Mouse (Mus musculus): ENCODE measurements at regions not wholly inside any gene's neighbourhood (a gene's known extent, or its start where the extent isn't known, plus 50 kb on each side); places are given as distances from the start of the nearest gene placed in this dataset.

DNA sequence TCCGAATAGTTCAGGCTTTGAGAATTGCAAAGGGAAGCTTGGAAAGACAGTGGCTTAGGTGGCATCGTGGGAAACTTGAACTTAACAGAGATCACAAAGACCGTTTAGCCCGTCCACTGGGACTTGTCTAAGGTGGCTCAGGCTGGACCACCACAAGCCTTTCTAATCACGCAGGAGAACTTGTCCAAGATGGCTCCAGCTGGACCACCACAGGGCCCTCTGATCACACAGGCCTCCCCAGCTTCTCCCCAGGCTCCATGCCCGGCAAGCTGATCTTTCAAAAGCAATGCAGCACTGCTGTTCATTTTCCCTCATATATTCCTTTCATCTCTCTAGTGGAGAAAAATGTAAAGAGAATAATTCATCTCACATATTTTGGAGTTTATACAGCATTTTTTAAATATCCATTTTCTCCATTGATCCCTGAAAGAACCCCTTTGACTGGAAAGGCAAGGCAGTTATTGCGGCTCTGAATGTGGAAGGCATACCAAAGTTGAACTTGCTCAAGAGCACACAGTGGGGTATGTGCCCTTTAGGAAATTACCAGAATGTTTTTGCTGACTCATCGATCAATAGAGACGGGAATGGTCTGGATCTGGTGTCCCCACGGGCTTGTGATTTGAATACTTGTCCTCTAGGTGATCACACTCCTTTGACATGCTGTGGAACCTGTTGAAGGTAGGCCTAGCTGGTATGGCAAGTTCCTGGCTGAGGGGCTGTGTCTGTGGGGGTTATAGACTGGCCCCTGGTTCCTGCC lies 189.9 kb downstream of the Mycn start:
- no peak for ATAC-seq
- H3K27me3 ChIP-seq (ENCODE audit: insufficient read depth, low read length): no peaks in the 10 kb centered on the region
- no peak overlapping the region for H3K9ac ChIP-seq
- 93% methylated on average over 10 of the region's 10 CpGs for WGBS
- no peaks in the 10 kb centered on the region for H3K9me3 ChIP-seq (ENCODE audit: low read length)
- H3K4me2 ChIP-seq (ENCODE audit: low read depth): no peak overlapping the region
- no peak for DNase-seq
- H3K4me1 ChIP-seq (ENCODE audit: insufficient read depth): no peaks in the 10 kb centered on the region
- no peak for TF ChIP-seq CTCF (IDR thresholded peaks at IDR 0.05; ENCODE audit: low read depth)
- H3K4me3 ChIP-seq (ENCODE audit: low read depth, low read length): no peak overlapping the region
- no peaks in the 10 kb centered on the region for H3K36me3 ChIP-seq (ENCODE audit: insufficient read depth)
- H3K27ac ChIP-seq (ENCODE audit: low read depth, low read length): no peak overlapping the region

DNA sequence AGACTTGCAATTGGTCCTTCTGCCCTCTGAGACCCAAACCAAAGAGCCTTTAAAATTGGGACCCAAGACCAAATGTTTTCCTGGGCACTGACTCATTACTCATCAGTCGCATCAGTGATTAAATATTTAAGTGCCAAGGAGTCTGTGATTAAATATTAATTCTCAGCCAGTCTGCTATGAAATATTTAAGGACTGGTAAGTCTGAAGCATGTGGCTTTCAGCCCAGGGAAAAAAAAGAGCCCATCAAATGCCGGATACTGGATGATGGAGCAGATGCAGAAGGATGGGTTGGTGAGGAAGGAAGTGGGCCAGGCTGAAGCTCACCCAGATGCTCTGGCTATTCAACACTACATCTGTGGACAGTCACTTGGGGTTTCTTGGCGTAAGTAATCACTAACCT lies 192.0 kb downstream of the Mycn start:
- no peaks in the 10 kb centered on the region for H3K4me1 ChIP-seq (ENCODE audit: insufficient read depth)
- ATAC-seq (no peak), DNase-seq (no peak)
- no peak for TF ChIP-seq CTCF (IDR thresholded peaks at IDR 0.05; ENCODE audit: low read depth)
- H3K9me3 ChIP-seq (ENCODE audit: low read length): no peaks in the 10 kb centered on the region
- H3K27me3 ChIP-seq (ENCODE audit: insufficient read depth, low read length): no peaks in the 10 kb centered on the region
- no peak overlapping the region for H3K4me3 ChIP-seq (ENCODE audit: low read depth, low read length)
- H3K4me2 ChIP-seq (ENCODE audit: low read depth): no peak overlapping the region
- H3K27ac ChIP-seq (ENCODE audit: low read depth, low read length): no peak overlapping the region
- H3K36me3 ChIP-seq (ENCODE audit: insufficient read depth): no peaks in the 10 kb centered on the region
- 81% methylated on average over 3 of the region's 3 CpGs for WGBS
- no peak overlapping the region for H3K9ac ChIP-seq

DNA sequence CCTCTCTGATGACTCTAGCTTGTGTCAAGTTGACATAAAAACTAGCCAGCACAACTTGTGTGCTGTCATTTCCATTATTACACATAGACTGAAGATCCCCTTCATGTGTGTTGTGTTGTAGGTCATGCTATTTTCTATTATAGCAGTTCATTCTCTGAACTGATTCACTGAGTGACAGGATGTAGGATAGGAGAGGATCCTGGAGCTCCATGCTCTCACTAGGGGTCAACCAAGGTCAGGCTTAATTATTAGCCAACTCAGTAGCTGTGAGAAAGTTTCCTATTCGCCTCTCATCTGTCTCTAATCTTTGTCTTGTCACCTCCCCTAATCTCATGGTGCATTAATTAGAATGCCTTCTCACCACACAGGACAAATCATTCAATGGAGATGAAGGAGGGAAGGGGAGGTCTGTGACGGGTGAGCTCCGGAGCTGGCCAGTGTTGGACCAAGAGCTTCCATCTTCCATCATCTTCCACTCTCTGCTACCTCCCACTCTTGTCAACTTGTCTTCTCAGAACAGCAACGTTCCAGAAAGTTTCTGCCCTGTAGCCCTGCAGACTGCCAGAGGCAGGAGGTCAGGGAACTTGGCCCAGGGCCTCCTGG lies 194.8 kb downstream of the Mycn start:
- no peaks in the 10 kb centered on the region for H3K27me3 ChIP-seq (ENCODE audit: insufficient read depth, low read length)
- H3K4me2 ChIP-seq (ENCODE audit: low read depth): no peak overlapping the region
- no peaks in the 10 kb centered on the region for H3K9me3 ChIP-seq (ENCODE audit: low read length)
- no peak for TF ChIP-seq CTCF (IDR thresholded peaks at IDR 0.05; ENCODE audit: low read depth)
- no peak overlapping the region for H3K27ac ChIP-seq (ENCODE audit: low read depth, low read length)
- DNase-seq (no peak), ATAC-seq (no peak)
- H3K4me3 ChIP-seq (ENCODE audit: low read depth, low read length): no peak overlapping the region
- H3K4me1 ChIP-seq (ENCODE audit: insufficient read depth): no peaks in the 10 kb centered on the region
- no peaks in the 10 kb centered on the region for H3K36me3 ChIP-seq (ENCODE audit: insufficient read depth)
- WGBS: 48% methylated on average over 4 of the region's 4 CpGs
- H3K9ac ChIP-seq: no peak overlapping the region

DNA sequence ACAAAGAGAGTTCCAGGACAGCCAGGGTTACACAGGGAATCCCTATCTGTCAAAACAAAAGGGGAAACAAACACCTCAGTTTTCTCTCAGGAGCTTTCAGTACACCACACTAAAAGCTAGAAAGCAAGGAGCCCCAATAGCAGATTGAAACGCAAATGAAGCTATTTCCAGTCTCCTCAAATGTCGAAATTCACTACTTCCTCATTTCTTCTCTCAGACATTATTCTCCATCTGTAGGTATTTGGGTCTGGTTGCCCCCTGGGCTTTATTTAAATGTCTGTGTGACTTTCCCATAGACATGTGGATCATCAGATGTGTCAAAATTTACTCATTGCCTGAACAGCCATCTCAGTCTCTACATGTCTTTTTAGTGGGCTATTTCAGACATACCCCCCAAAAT lies 197.2 kb downstream of the Mycn start:
- 69% methylated on average over 2 of the region's 2 CpGs for WGBS
- DNase-seq: no peak

DNA sequence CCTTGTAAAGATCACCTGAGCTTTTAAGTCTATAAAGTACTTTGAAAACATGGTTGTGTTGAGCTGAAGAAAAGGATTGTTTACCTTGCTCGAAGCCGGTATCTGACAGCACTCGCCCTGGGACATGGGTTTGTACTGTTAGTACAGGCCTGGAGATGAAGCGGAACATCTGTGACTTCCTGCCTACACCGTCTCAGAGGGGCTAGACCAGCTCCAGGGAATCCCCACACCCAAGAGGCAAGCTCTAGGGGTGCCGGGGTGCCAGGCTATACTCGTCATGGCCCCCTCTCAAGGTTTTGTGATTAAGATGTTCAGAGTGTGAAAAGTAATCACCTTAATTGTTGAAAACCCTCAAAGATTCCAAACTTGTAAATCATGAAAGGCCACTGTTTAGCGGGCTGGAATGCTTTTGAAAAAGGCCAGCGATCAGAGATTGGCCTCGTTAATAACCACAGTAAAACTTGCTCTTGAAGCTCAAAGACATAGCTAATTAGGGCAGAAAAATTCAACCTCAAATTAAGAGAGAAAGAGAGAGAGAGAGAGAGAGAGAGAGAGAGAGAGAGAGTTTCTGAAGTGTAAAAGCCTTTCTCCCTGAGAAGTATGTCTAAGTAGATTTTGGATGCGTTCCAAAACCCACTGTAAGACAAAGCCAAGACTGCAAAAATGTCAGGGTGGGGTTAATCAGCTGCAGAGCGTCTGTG lies 202.9 kb downstream of the Mycn start:
- Histone ChIP-seq H3K27me3 (ENCODE audit: insufficient read depth, low read length) (no peaks in the 10 kb centered on the region), H3K9ac (no peak overlapping the region), H3K4me2 (ENCODE audit: low read depth) (no peak overlapping the region), H3K4me3 (ENCODE audit: low read depth, low read length) (no peak overlapping the region), H3K36me3 (ENCODE audit: insufficient read depth) (no peaks in the 10 kb centered on the region), H3K9me3 (ENCODE audit: low read length) (no peaks in the 10 kb centered on the region), H3K27ac (ENCODE audit: low read depth, low read length) (no peak overlapping the region), H3K4me1 (ENCODE audit: insufficient read depth) (peaks cover 13% of the 10 kb centered on the region; the same call in 1 of the 2 replicates)
- DNase-seq (peak; percentile 64), ATAC-seq (no peak; the same call in 1 of the 2 replicates)
- 12% methylated on average over 12 of the region's 12 CpGs for WGBS
- TF ChIP-seq CTCF (IDR thresholded peaks at IDR 0.05; ENCODE audit: low read depth): no peak

More for the DNA sequence above, 197.2 kb downstream of the Mycn start:
- Histone ChIP-seq H3K4me3 (ENCODE audit: low read depth, low read length) (no peak overlapping the region), H3K9ac (no peak overlapping the region), H3K4me1 (ENCODE audit: insufficient read depth) (0 out of 2 replicates have a peak, but pooled peaks cover 1% of the 10 kb centered on the region), H3K4me2 (ENCODE audit: low read depth) (no peak overlapping the region), H3K9me3 (ENCODE audit: low read length) (no peaks in the 10 kb centered on the region), H3K36me3 (ENCODE audit: insufficient read depth) (no peaks in the 10 kb centered on the region), H3K27me3 (ENCODE audit: insufficient read depth, low read length) (no peaks in the 10 kb centered on the region), H3K27ac (ENCODE audit: low read depth, low read length) (no peak overlapping the region)
- ATAC-seq: no peak
- no peak for TF ChIP-seq CTCF (IDR thresholded peaks at IDR 0.05; ENCODE audit: low read depth)

DNA sequence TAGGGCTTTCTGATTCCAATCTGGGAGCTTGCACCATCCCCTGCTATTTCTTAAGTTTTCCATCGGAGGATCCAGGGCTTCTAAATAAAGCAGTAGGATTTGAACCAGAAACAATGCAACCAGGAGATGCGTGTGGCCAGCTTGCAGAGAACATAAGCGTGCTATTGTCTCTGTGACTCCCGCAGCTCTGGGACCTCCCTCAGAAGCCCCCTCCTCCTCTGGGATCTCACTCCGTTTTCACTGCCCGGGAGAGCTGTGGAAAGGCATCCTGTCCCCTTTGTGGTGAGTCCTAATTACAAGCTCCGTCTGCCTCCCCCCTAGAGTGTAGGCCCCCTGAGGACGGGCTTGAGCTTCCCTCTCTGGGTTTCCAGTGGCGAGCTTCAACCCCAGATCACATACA lies 215.9 kb downstream of the Mycn start:
- TF ChIP-seq CTCF (IDR thresholded peaks at IDR 0.05; ENCODE audit: low read depth): no peak
- H3K4me3 ChIP-seq (ENCODE audit: low read depth, low read length): no peak overlapping the region
- no peak overlapping the region for H3K9ac ChIP-seq
- ATAC-seq (no peak), DNase-seq (no peak)
- WGBS: 10% methylated on average over 9 of the region's 9 CpGs
- H3K27me3 ChIP-seq (ENCODE audit: insufficient read depth, low read length): no peaks in the 10 kb centered on the region
- no peaks in the 10 kb centered on the region for H3K36me3 ChIP-seq (ENCODE audit: insufficient read depth)
- no peak overlapping the region for H3K27ac ChIP-seq (ENCODE audit: low read depth, low read length)
- peaks cover 5% of the 10 kb centered on the region; the same call in 1 of the 2 replicates for H3K4me1 ChIP-seq (ENCODE audit: insufficient read depth)
- H3K9me3 ChIP-seq (ENCODE audit: low read length): no peaks in the 10 kb centered on the region
- no peak overlapping the region for H3K4me2 ChIP-seq (ENCODE audit: low read depth)

DNA sequence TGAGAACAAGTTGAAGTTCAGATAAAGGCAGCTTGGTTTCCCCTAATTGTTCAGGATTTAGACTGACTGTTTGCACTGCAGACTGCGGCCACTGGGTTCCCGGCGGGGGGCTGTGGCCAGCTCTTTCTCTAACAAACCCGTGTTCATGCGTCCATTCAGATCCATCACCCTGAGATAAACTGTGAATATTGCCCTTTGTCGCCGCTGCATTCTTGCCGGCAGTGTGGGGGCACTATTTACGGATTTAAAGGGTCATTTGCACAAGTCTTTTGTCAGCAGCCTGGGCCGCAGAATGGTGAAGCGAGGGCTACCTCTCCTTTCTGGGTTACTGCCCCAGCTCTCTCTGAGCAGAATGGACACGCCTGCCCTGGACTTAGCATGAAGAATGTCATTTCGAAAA lies 216.6 kb downstream of the Mycn start:
- H3K9ac ChIP-seq: no peak overlapping the region
- no peak overlapping the region for H3K4me2 ChIP-seq (ENCODE audit: low read depth)
- ATAC-seq (no peak), DNase-seq (no peak)
- H3K36me3 ChIP-seq (ENCODE audit: insufficient read depth): no peaks in the 10 kb centered on the region
- 10% methylated on average over 13 of the region's 13 CpGs for WGBS
- no peaks in the 10 kb centered on the region for H3K9me3 ChIP-seq (ENCODE audit: low read length)
- H3K27ac ChIP-seq (ENCODE audit: low read depth, low read length): no peak overlapping the region
- H3K4me3 ChIP-seq (ENCODE audit: low read depth, low read length): no peak overlapping the region
- no peak; the same call in 1 of the 2 replicates for TF ChIP-seq CTCF (IDR thresholded peaks at IDR 0.05; ENCODE audit: low read depth)
- H3K4me1 ChIP-seq (ENCODE audit: insufficient read depth): peaks cover 5% of the 10 kb centered on the region; the same call in 1 of the 2 replicates
- no peaks in the 10 kb centered on the region for H3K27me3 ChIP-seq (ENCODE audit: insufficient read depth, low read length)

Measured in forebrain, postnatal 0 days (tissue).